Mouse (Mus musculus) bone marrow, adult 2 months (tissue): ENCODE data around the gene Prkra.

ENCODE experiments used
- CTCF ChIP-seq: fragments of 200-500 bp; IDR thresholded peaks from 2 replicates; pipeline ENCODE4 v1.5.1; 2011; ENCODE audit warnings: low read length, control low read depth; ENCODE audit not compliant: control insufficient read depth, insufficient read depth
- POLR2A ChIP-seq: fragments of 200-500 bp; IDR thresholded peaks from 2 replicates; pipeline ENCODE4 v1.6.1; 2011; ENCODE audit warnings: low read depth, mild to moderate bottlenecking, control low read depth, low read length, borderline replicate concordance; ENCODE audit not compliant: control insufficient read depth

DNA sequence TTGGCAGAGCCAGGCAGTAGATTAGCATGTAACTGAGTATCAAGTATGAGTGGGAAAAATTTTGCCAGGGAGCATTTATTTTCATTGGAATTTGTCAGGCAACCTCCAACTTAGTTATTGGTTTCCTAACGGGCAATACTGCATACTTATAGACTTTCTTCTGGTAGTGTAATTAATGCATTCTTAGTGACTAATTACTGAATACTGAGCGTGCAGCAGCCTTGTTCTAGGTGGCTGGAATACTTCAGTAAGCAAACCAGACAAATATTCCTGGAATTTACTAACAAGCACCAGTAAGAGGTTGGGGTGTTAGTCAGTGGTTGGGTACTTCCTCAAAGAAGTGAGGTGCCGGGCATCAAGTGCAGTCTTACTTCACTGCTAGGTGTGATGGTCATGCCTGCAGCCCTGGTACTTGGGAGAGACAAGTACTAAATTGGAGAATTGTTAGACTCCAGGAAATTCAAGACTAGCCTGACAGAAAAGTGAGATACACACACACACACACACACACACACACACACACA is 55.4 kb downstream of the Prkra start:
- TF ChIP-seq CTCF = no peak
- no peak for TF ChIP-seq POLR2A
